Mouse (Mus musculus) heart, postnatal 0 days (tissue): ENCODE measurements around the gene Itgb5.

Experiments
- CTCF ChIP-seq: IDR thresholded peaks from 2 replicates; pipeline ENCODE4 v1.5.1; 2016; ENCODE audit warnings: antibody characterized with exemption, control low read depth, low read depth
- EP300 ChIP-seq: IDR thresholded peaks from 2 replicates; pipeline ENCODE4 v1.6.1; 2016; ENCODE audit warnings: antibody characterized with exemption, low read depth

DNA sequence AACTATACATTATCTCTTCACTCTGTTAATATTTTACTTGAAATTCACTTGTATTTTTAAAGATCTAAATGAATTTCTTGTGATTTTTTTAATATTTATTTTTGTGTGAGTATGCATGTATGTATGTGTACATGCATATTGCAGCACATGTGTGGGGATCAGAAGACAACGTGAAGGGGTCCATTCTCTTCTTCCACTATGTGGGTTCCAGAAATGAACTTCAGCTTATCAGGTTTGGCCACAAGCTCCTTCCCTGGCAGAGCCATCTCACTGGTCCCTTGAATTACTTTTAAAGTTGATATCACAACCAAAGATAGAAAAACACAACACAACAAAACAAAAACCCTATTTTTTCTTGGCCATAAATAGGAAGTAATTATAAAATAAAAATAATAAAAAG lies 44.9 kb upstream of the Itgb5 start:
- TF ChIP-seq CTCF = no peak
- no peak for TF ChIP-seq EP300
